Mouse (Mus musculus): Measurements from ENCODE around the gene 1700017B05Rik. TPM values are rescaled to one million over a fixed set of nuclear protein-coding genes. Genes with fewer than 3 reads are reported as not detected.

1700017B05Rik gene
- total and polyA plus RNA-seq, 3 experiments = 6.5 to 11.8 (median 8.6) TPM

- TF ChIP-seq CTCF (IDR thresholded peaks at IDR 0.05) = no peak
- TF ChIP-seq EP300 (IDR thresholded peaks at IDR 0.05; ENCODE audit: insufficient read depth, low read depth, low read length) = no peak
- TF ChIP-seq POLR2A (IDR thresholded peaks at IDR 0.05; ENCODE audit: insufficient read depth, low read depth, low read length) = no peak
- peak overlapping the region; percentile 51 for H3K27ac ChIP-seq
- H3K4me1 ChIP-seq (ENCODE audit: control insufficient read depth, insufficient read depth, low read length) = peaks cover 8% of the 10 kb centered on the region
- H3K27me3 ChIP-seq (ENCODE audit: control insufficient read depth, insufficient read depth, low read length) = no peaks in the 10 kb centered on the region
- H3K4me3 ChIP-seq = peak overlapping the region; percentile 7; the same call in 1 of the 2 replicates
- no peaks in the 10 kb centered on the region for H3K36me3 ChIP-seq (ENCODE audit: control insufficient read depth, insufficient read depth, low read length)
- H3K9ac ChIP-seq (ENCODE audit: low read depth, low read length) = no peak overlapping the region
- DNase-seq = no peak
- intact Hi-C loops (cut with DNase I) = loop anchor here (10.0 kb wide), 1 partner anchor 390 kb away; the partner anchor contains the start of gene Csk
- WGBS = 24% methylated on average over 5 of the region's 5 CpGs
- no peaks in the 10 kb centered on the region for H3K79me2 ChIP-seq (replicated peaks; ENCODE audit: control insufficient read depth, insufficient read depth, low read length)
These were observed 2.7 kb upstream of the 1700017B05Rik start for GRCm38 (mm10) chr9:57265125-57265524.

GRCm38 (mm10) chr9:57262795-57263684 is 628 bp upstream of the 1700017B05Rik start:
- no peak for DNase-seq
- H3K9ac ChIP-seq (ENCODE audit: low read depth, low read length) = peak overlapping the region; percentile 71
- H3K27me3 ChIP-seq (ENCODE audit: control insufficient read depth, insufficient read depth, low read length) = no peaks in the 10 kb centered on the region
- peaks cover 9% of the 10 kb centered on the region for H3K4me1 ChIP-seq (ENCODE audit: control insufficient read depth, insufficient read depth, low read length)
- no peaks in the 10 kb centered on the region for H3K79me2 ChIP-seq (replicated peaks; ENCODE audit: control insufficient read depth, insufficient read depth, low read length)
- WGBS = 56% methylated on average over 13 of the region's 13 CpGs
- TF ChIP-seq EP300 (IDR thresholded peaks at IDR 0.05; ENCODE audit: insufficient read depth, low read depth, low read length) = no peak
- no peak for TF ChIP-seq POLR2A (IDR thresholded peaks at IDR 0.05; ENCODE audit: insufficient read depth, low read depth, low read length)
- no peak for TF ChIP-seq CTCF (IDR thresholded peaks at IDR 0.05)
- H3K27ac ChIP-seq = peak overlapping the region; percentile 92
- intact Hi-C loops (cut with DNase I) = loop anchor here (5.0 to 10.0 kb wide), 3 partner anchors 89 to 392 kb away; partner anchors contain the start of gene Csk
- no peaks in the 10 kb centered on the region for H3K36me3 ChIP-seq (ENCODE audit: control insufficient read depth, insufficient read depth, low read length)
- peak overlapping the region; percentile 97 for H3K4me3 ChIP-seq

GRCm38 (mm10) chr9:57261516-57261912 is 898 bp downstream of the 1700017B05Rik start:
- DNase-seq = peak; percentile 81
- no peaks in the 10 kb centered on the region for H3K36me3 ChIP-seq (ENCODE audit: control insufficient read depth, insufficient read depth, low read length)
- peak overlapping the region; percentile 83 for H3K9ac ChIP-seq (ENCODE audit: low read depth, low read length)
- peak overlapping the region; percentile 92 for H3K27ac ChIP-seq
- WGBS = 4% methylated on average over 26 of the region's 26 CpGs
- H3K4me3 ChIP-seq = peak overlapping the region; percentile 97
- no peaks in the 10 kb centered on the region for H3K27me3 ChIP-seq (ENCODE audit: control insufficient read depth, insufficient read depth, low read length)
- no peak for TF ChIP-seq POLR2A (IDR thresholded peaks at IDR 0.05; ENCODE audit: insufficient read depth, low read depth, low read length)
- no peak for TF ChIP-seq CTCF (IDR thresholded peaks at IDR 0.05)
- no peak for TF ChIP-seq EP300 (IDR thresholded peaks at IDR 0.05; ENCODE audit: insufficient read depth, low read depth, low read length)
- intact Hi-C loops (cut with DNase I) = loop anchor here (5.0 to 10.0 kb wide), 3 partner anchors 91 to 393 kb away; partner anchors contain the start of gene Csk
- H3K79me2 ChIP-seq (replicated peaks; ENCODE audit: control insufficient read depth, insufficient read depth, low read length) = peaks cover 2% of the 10 kb centered on the region
- H3K4me1 ChIP-seq (ENCODE audit: control insufficient read depth, insufficient read depth, low read length) = peaks cover 9% of the 10 kb centered on the region

- peak in 1 of 2 experiments; percentile 46 for DNase-seq
These were observed 1.5 kb downstream of the 1700017B05Rik start for GRCm38 (mm10) chr9:57260940-57261339.

GRCm38 (mm10) chr9:57259736-57260135 is 2.7 kb downstream of the 1700017B05Rik start:
- Histone ChIP-seq H3K9ac (ENCODE audit: low read depth, low read length) (no peak overlapping the region), H3K4me3 (no peak overlapping the region), H3K27ac (no peak overlapping the region), H3K27me3 (ENCODE audit: control insufficient read depth, insufficient read depth, low read length) (no peaks in the 10 kb centered on the region), H3K36me3 (ENCODE audit: control insufficient read depth, insufficient read depth, low read length) (no peaks in the 10 kb centered on the region), H3K4me1 (ENCODE audit: control insufficient read depth, insufficient read depth, low read length) (peaks cover 5% of the 10 kb centered on the region), H3K79me2 (replicated peaks; ENCODE audit: control insufficient read depth, insufficient read depth, low read length) (peaks cover 4% of the 10 kb centered on the region)
- peak; percentile 97 for TF ChIP-seq EP300 (IDR thresholded peaks at IDR 0.05; ENCODE audit: insufficient read depth, low read depth, low read length)
- TF ChIP-seq POLR2A (IDR thresholded peaks at IDR 0.05; ENCODE audit: insufficient read depth, low read depth, low read length) = no peak
- peak; percentile 94 for TF ChIP-seq CTCF (IDR thresholded peaks at IDR 0.05)
- intact Hi-C loops (cut with DNase I) = loop anchor here (1.0 to 10.0 kb wide), 4 partner anchors 93 to 395 kb away; partner anchors contain the start of gene Csk
- WGBS = 1% methylated on average over 3 of the region's 3 CpGs
- DNase-seq = peak; percentile 90 to 95

More at GRCm38 (mm10) chr9:57260940-57261339, 1.5 kb downstream of the 1700017B05Rik start:
- Histone ChIP-seq H3K9ac (ENCODE audit: low read depth, low read length) (peak overlapping the region; percentile 83), H3K36me3 (ENCODE audit: control insufficient read depth, insufficient read depth, low read length) (no peaks in the 10 kb centered on the region), H3K27me3 (ENCODE audit: control insufficient read depth, insufficient read depth, low read length) (no peaks in the 10 kb centered on the region), H3K27ac (peak overlapping the region; percentile 92), H3K79me2 (replicated peaks; ENCODE audit: control insufficient read depth, insufficient read depth, low read length) (peaks cover 4% of the 10 kb centered on the region), H3K4me1 (ENCODE audit: control insufficient read depth, insufficient read depth, low read length) (peaks cover 9% of the 10 kb centered on the region), H3K4me3 (peak overlapping the region; percentile 97)
- TF ChIP-seq CTCF (IDR thresholded peaks at IDR 0.05) (no peak), EP300 (IDR thresholded peaks at IDR 0.05; ENCODE audit: insufficient read depth, low read depth, low read length) (no peak), POLR2A (IDR thresholded peaks at IDR 0.05; ENCODE audit: insufficient read depth, low read depth, low read length) (no peak)
- intact Hi-C loops (cut with DNase I) = loop anchor here (5.0 to 10.0 kb wide), 3 partner anchors 91 to 394 kb away; partner anchors contain the start of gene Csk
- WGBS = 33% methylated on average over 12 of the region's 12 CpGs
